Mouse (Mus musculus) adrenal gland, postnatal 10 days (tissue): ENCODE measurements around the gene Cryzl2. TPM values are rescaled to one million over a fixed set of nuclear protein-coding genes. Genes with fewer than 3 reads are reported as not detected.
A peak's percentile ranks its signal among the peaks of the same experiment; 100 is the strongest.

Experiments used
- DNase-seq: peaks from one replicate; pipeline ENCODE4 v3.0.0; 2021; ENCODE audit warnings: mixed read lengths
- total RNA-seq, 2 experiments: library from RNA; stranded (reverse); gene quantifications; 2 replicates each; pipeline ENCODE4 v1.2.3; 2021

The Cryzl2 gene
- total RNA-seq, 2 experiments from 2014 or later, result 33.8 to 34.5 TPM

- peak; percentile 29 for DNase-seq
Observed at GRCm38 (mm10) chr1:157443026-157443722, 15.2 kb upstream of the Cryzl2 start.

GRCm38 (mm10) chr1:157443723-157444561 is 14.4 kb upstream of the Cryzl2 start:
- DNase-seq, result no peak

- DNase-seq, result no peak
Observed at GRCm38 (mm10) chr1:157444632-157445300, 13.6 kb upstream of the Cryzl2 start.

GRCm38 (mm10) chr1:157445398-157445910 is 12.9 kb upstream of the Cryzl2 start:
- no peak for DNase-seq

- DNase-seq, result peak; percentile 77
Observed at GRCm38 (mm10) chr1:157446325-157446724, 12.1 kb upstream of the Cryzl2 start.

- no peak for DNase-seq
Observed at GRCm38 (mm10) chr1:157447142-157447541, 11.2 kb upstream of the Cryzl2 start.

- no peak for DNase-seq
Observed at GRCm38 (mm10) chr1:157448164-157448804, 10.1 kb upstream of the Cryzl2 start.

- DNase-seq, result no peak
Observed at GRCm38 (mm10) chr1:157448805-157449188, 9.6 kb upstream of the Cryzl2 start.

GRCm38 (mm10) chr1:157449532-157449931 is 8.8 kb upstream of the Cryzl2 start:
- no peak for DNase-seq

- DNase-seq, result peak; percentile 45
Observed at GRCm38 (mm10) chr1:157449981-157450636, 8.3 kb upstream of the Cryzl2 start.

- no peak for DNase-seq
Observed at GRCm38 (mm10) chr1:157452284-157452683, 6.1 kb upstream of the Cryzl2 start.

- DNase-seq, result no peak
Observed at GRCm38 (mm10) chr1:157452759-157453549, 5.4 kb upstream of the Cryzl2 start.

- no peak for DNase-seq
Observed at GRCm38 (mm10) chr1:157454876-157455275, 3.5 kb upstream of the Cryzl2 start.

GRCm38 (mm10) chr1:157457789-157458188 is 588 bp upstream of the Cryzl2 start:
- no peak for DNase-seq

GRCm38 (mm10) chr1:157459904-157460303 is 1.5 kb downstream of the Cryzl2 start:
- no peak for DNase-seq

- DNase-seq, result no peak
Observed at GRCm38 (mm10) chr1:157461276-157461675, 2.9 kb downstream of the Cryzl2 start.

GRCm38 (mm10) chr1:157462336-157462735 is 4.0 kb downstream of the Cryzl2 start:
- no peak for DNase-seq

GRCm38 (mm10) chr1:157465194-157465593 is 6.8 kb downstream of the Cryzl2 start:
- peak; percentile 75 for DNase-seq

GRCm38 (mm10) chr1:157467866-157468265 is 9.5 kb downstream of the Cryzl2 start:
- DNase-seq, result no peak

GRCm38 (mm10) chr1:157470761-157471386 is 12.5 kb downstream of the Cryzl2 start:
- DNase-seq, result no peak
